Mouse (Mus musculus) embryonic facial prominence, embryonic 10.5 days (tissue): ENCODE results near the gene Ppig. TPM values are rescaled to one million over a fixed set of nuclear protein-coding genes. Genes with fewer than 3 reads are reported as not detected.
A peak's percentile ranks its signal among the peaks of the same experiment; 100 is the strongest.

Source experiments
- DNase-seq: peaks from one replicate; pipeline ENCODE4 v3.0.0-alpha.2; 2017; ENCODE audit warnings: low spot score
- H3K27ac ChIP-seq: fragments of 300-500 bp; sonication (generic); replicated peaks from 2 replicates; pipeline ENCODE4 v1.5.1; 2016; ENCODE audit warnings: mild to moderate bottlenecking
- H3K27me3 ChIP-seq: fragments of 300-500 bp; sonication (generic); replicated peaks from 2 replicates; pipeline ENCODE4 v1.6.1; 2016; ENCODE audit warnings: low read depth, mild to moderate bottlenecking; ENCODE audit not compliant: poor library complexity, severe bottlenecking
- H3K36me3 ChIP-seq: fragments of 300-500 bp; sonication (generic); replicated peaks from 2 replicates; pipeline ENCODE4 v1.6.1; 2016; ENCODE audit warnings: mild to moderate bottlenecking, moderate library complexity
- H3K4me1 ChIP-seq: fragments of 300-500 bp; sonication (generic); 2 replicates; pipeline ENCODE4 v1.6.1; 2016
- H3K4me3 ChIP-seq: fragments of 300-500 bp; sonication (generic); 2 replicates; pipeline ENCODE4 v1.5.1; 2016; ENCODE audit warnings: mild to moderate bottlenecking, moderate library complexity
- H3K9me3 ChIP-seq: fragments of 300-500 bp; sonication (generic); 2 replicates; pipeline ENCODE4 v1.6.1; 2016; ENCODE audit warnings: mild to moderate bottlenecking
- WGBS: fragments of 180-500 bp; shearing (Covaris S2); methylation state at CpG from one replicate; pipeline ENCODE4 v1.1.7; 2016; 5-methylcytosine and 5-hydroxymethylcytosine counted together
- polyA plus RNA-seq: library from polyadenylated mRNA; unstranded; fragments of >200 nt; fragmentation: Nextera tagmentation; extraction: Ambion mirVana; gene quantifications from 2 replicates; pipeline ENCODE4 v1.2.1, GENCODE M21; 2016

Ppig gene
- polyA plus RNA-seq, 1 experiment from 2014 or later, result 145 TPM

DNA sequence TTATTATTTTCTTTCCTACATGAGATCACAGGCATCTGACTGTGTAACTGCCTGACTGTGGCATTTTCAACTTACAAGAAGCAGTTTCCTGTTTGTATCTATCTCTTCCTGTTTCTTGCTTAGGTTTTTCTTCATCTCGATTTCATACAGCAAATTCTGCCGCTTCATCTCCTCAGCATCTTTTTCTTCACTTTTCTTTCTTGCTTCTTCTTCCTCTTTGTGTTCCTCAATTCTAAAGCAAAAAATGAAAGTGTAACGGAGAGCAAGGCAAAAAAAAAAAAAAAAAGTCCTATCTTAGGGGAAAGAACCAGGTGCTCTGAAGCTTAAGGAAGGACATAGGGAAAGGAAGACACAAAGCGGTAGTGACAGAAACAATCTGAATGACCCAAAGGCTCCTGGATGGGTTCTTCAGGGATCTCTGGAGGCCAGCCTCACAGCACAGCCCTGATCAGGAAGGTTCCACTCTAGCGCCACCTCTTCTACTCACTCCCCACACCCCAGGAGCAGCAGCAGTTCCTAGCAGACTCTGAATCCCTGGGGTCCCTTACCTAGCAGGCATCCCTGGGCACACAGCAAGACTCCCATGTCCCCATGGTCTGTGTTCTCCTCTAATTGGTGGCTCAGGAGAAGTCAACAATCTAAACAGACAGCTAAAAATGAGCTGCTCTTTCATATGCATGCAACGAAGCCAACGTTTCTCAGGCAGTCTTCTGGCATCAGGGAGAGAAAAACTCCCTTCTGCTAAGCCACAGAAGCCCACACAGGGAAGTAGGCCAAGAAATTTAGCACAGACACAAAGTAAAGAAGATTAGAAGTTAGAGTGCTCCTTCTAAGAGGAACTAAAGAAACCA is 55.9 kb downstream of the Ppig start:
- Histone ChIP-seq H3K27me3 (no peaks in the 10 kb centered on the region), H3K36me3 (peaks cover 25% of the 10 kb centered on the region)
- 73% methylated on average over 7 of the region's 7 CpGs for WGBS

DNA sequence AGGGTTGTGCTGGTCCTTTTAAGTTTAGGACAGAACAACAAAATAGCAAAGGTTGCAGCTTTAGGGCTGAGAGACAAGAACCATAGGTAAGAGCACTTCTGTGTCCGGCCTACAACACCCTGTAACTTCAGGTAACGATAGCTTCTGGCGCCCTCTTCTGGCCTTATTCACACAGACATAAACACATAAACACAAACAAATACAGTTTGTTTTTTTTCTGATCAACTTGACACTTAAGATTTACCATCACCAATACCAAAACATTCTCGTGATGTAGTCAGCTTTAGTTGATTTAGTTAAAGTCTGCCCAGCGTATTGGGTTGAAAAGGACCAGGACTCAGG is 56.5 kb downstream of the Ppig start:
- 49% methylated on average over 5 of the region's 5 CpGs for WGBS
- DNase-seq, result no peak
- Histone ChIP-seq H3K9me3 (no peaks in the 10 kb centered on the region), H3K27ac (no peak overlapping the region), H3K4me1 (no peaks in the 10 kb centered on the region), H3K36me3 (peaks cover 25% of the 10 kb centered on the region), H3K4me3 (no peak overlapping the region), H3K27me3 (no peaks in the 10 kb centered on the region)

More for the DNA sequence above, 55.9 kb downstream of the Ppig start:
- no peak overlapping the region for H3K27ac ChIP-seq
- no peak for DNase-seq
- no peak overlapping the region for H3K4me3 ChIP-seq
- no peaks in the 10 kb centered on the region for H3K9me3 ChIP-seq
- H3K4me1 ChIP-seq, result no peaks in the 10 kb centered on the region

DNA sequence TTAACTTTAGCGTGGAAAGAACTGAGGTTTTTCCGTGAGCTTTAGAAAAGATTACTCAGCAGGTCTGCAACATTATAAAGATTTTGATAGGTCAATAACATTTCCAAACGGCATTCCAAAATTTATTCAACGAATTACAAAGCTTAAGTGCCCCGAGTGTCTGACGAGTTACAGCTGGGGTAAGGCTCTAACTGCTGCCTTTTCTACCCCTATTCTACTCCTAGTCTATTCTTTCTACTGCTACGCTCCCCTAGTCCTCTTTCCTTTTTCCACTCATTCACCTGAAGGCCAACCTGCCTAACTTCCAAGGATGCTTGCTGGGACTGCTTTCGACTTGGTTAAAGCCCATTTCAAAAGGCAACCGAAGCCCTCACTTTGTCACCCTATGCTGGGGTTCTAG is 66.6 kb downstream of the Ppig start:
- H3K36me3 ChIP-seq, result peaks cover 16% of the 10 kb centered on the region
- H3K27ac ChIP-seq, result peak overlapping the region; percentile 89
- H3K4me1 ChIP-seq, result peaks cover 16% of the 10 kb centered on the region; the same call in 1 of the 2 replicates
- no peak for DNase-seq
- peak overlapping the region; percentile 76 for H3K4me3 ChIP-seq
- no peaks in the 10 kb centered on the region for H3K9me3 ChIP-seq
- WGBS, result 35% methylated on average over 9 of the region's 9 CpGs
- H3K27me3 ChIP-seq, result no peaks in the 10 kb centered on the region

DNA sequence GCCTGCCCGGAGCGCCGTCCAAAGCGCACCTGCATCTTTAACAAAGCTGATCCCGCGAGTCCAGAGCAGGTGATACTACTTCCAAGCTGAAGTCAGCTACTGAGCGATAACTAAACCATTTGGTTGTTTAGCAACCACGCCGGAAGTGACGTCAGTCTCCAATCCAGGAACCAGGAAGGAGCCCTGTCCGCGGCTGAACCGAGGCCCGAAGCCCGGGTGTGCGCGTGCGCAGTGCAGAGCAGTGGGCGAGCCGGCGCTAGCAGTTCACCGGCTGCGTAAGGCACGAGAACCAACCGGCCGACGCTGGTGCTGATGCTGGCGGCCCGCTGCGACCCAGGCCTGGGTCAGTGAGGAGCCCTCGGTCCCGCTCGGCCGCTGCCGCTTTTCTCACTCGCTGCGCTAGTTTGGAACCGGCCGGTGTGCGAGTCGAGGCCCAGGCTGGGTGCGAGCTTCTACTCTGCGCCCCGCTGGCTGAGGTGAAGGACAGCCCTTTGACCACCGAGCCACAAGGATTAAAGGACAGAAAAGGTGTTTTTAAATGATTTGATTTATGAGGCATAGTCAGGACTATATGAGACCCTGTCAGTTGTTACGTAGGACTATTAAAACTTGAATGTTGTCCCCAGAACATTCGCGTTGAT is 67.2 kb downstream of the Ppig start, which contains the start of the genes Ccdc173 and Phospho2:
Ccdc173 (minus strand) TSS at position 147 of the 641 bp plus-strand sequence.
Phospho2 (plus strand) TSS at position 195 of the 641 bp plus-strand sequence.
- WGBS, result 1% methylated on average over 48 of the region's 48 CpGs
- Histone ChIP-seq H3K4me1 (peaks cover 16% of the 10 kb centered on the region; the same call in 1 of the 2 replicates), H3K27ac (peak within 1 kb of the TSS; percentile 89), H3K27me3 (no peaks in the 10 kb centered on the region), H3K4me3 (peak within 1 kb of the TSS; percentile 76), H3K9me3 (no peaks in the 10 kb centered on the region), H3K36me3 (peaks cover 20% of the 10 kb centered on the region)
- peak; percentile 99 for DNase-seq

DNA sequence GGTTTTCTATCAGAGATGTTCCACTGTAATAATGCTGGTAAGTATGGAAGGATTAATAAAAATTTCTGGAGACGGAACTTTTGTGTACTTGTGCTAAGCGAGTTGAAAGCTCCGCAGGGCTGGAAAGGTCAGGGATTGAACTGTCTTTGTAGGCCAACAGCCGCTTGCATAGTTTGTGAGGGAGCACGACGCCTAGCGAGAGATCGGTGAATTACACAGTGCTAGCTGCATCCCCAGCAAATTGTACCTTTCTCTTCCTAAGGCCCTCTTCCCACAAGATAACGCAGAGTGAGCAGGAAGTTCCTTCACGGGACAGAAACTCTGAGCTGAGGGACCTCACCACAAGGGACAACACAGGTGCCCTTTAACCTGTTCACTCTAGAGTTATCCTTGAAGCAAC is 67.9 kb downstream of the Ppig start:
- Histone ChIP-seq H3K27ac (peak overlapping the region; percentile 89; the same call in 1 of the 2 replicates), H3K36me3 (peaks cover 27% of the 10 kb centered on the region), H3K4me1 (peaks cover 16% of the 10 kb centered on the region; the same call in 1 of the 2 replicates), H3K27me3 (no peaks in the 10 kb centered on the region), H3K9me3 (no peaks in the 10 kb centered on the region), H3K4me3 (peak overlapping the region; percentile 76)
- WGBS, result under 1% methylated on average over 10 of the region's 10 CpGs
- DNase-seq, result peak; percentile 88

DNA sequence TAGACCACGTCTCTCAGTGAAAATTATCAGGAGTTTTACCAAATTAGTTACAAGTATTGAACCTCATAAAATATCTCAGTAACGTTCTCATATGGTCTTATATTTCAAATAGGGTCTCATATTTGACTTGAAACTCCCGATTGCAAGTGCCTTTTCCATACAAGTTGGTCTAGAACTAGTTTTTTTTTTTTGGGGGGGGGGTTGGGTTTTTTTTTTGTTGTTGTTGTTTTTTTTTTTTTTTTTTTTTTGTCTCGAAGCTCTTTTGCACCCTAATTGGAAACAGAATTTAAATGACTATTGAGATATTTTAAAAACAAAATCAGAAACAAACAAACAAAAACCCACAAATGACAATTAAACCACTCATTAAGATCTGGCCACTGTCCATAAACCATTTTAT is 68.4 kb downstream of the Ppig start:
- Histone ChIP-seq H3K4me3 (peak overlapping the region; percentile 76), H3K9me3 (no peaks in the 10 kb centered on the region), H3K27me3 (no peaks in the 10 kb centered on the region), H3K27ac (no peak overlapping the region), H3K36me3 (peaks cover 31% of the 10 kb centered on the region), H3K4me1 (peaks cover 16% of the 10 kb centered on the region; the same call in 1 of the 2 replicates)
- 72% methylated on average over 4 of the region's 4 CpGs for WGBS
- DNase-seq, result no peak

DNA sequence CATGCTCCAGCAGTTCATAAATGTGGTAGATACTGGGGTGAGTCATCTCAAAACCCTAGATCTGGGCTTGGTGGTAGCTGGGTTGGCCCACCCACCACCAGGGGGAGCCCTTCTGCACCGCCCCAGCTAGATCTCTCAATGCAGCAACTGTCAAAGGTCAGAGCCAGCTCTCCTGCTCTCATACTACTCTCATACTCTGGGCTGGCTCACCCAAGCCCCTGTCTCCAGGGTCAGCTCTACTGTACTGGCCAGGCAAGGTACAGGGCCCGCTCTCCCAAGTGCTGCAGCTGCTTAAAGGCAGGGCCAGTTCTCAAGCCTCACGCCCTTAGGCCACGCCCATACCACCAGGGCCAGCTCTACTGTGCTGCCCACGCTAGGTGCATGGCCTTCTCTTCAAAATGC is 80.6 kb downstream of the Ppig start:
- Histone ChIP-seq H3K36me3 (peaks cover 1% of the 10 kb centered on the region), H3K4me1 (peaks cover 5% of the 10 kb centered on the region; the same call in 1 of the 2 replicates), H3K4me3 (no peak overlapping the region), H3K9me3 (no peaks in the 10 kb centered on the region), H3K27ac (no peak overlapping the region), H3K27me3 (0 out of 2 replicates have a peak, but pooled peaks cover 2% of the 10 kb centered on the region)
- 50% methylated on average over 5 of the region's 5 CpGs for WGBS
- peak; percentile 70 for DNase-seq

Other genes starting within 250 kb of the Ppig start
- gene Lrp2, start 136.5 kb upstream of the Ppig start, polyA plus RNA-seq, result 1.5 and 1.6 TPM in 2 replicates
- gene Bbs5, start 75.4 kb upstream of the Ppig start, polyA plus RNA-seq, result 12.5 and 19.3 TPM in 2 replicates
- 0.39 and 0.40 TPM in 2 replicates for gene Klhl41, start 52.4 kb upstream of the Ppig start, polyA plus RNA-seq
- gene Fastkd1, start 9.0 kb upstream of the Ppig start, polyA plus RNA-seq, result 14.4 and 16.3 TPM in 2 replicates
- gene Ccdc173, start 67.0 kb downstream of the Ppig start, polyA plus RNA-seq, result 2.4 TPM in 2 replicates
- gene Phospho2, start 67.1 kb downstream of the Ppig start, polyA plus RNA-seq, result 26.1 and 28.5 TPM in 2 replicates
- gene Klhl23, start 99.4 kb downstream of the Ppig start, polyA plus RNA-seq, result 24.3 and 24.7 TPM in 2 replicates
- 377 and 407 TPM in 2 replicates for gene Ssb, start 139.0 kb downstream of the Ppig start, polyA plus RNA-seq
- gene Mettl5, start 163.1 kb downstream of the Ppig start, polyA plus RNA-seq, result 38.0 and 41.9 TPM in 2 replicates
- 13.9 and 14.6 TPM in 2 replicates for gene Ubr3, start 174.7 kb downstream of the Ppig start, polyA plus RNA-seq